Mouse (Mus musculus) small intestine, adult 2 months (tissue): ENCODE results near the gene Pgbd1. TPM values are rescaled to one million over a fixed set of nuclear protein-coding genes. Genes with fewer than 3 reads are reported as not detected.
"Not testable (repeated sequence)": the region's sequence is repeated elsewhere in the genome, so short reads cannot be mapped to it uniquely, and the experiment has no call there.

Source experiments
- H3K27ac ChIP-seq: fragments of 200-500 bp; 2 replicates; pipeline ENCODE4 v1.5.1; 2012; ENCODE audit warnings: low read depth, low read length, control low read depth, inconsistent platforms; ENCODE audit not compliant: insufficient read depth
- H3K27me3 ChIP-seq: fragments of 200-500 bp; 2 replicates; pipeline ENCODE4 v1.6.1; 2012; ENCODE audit warnings: mild to moderate bottlenecking, moderate library complexity, low read length, inconsistent platforms; ENCODE audit not compliant: control insufficient read depth, insufficient read depth
- H3K36me3 ChIP-seq: fragments of 200-500 bp; 2 replicates; pipeline ENCODE4 v1.6.1; 2012; ENCODE audit warnings: mild to moderate bottlenecking, low read length, control low read depth, inconsistent platforms; ENCODE audit not compliant: control insufficient read depth, insufficient read depth
- H3K4me1 ChIP-seq: fragments of 200-500 bp; 2 replicates; pipeline ENCODE4 v1.6.1; 2012; ENCODE audit warnings: low read length, inconsistent platforms, mixed read lengths; ENCODE audit not compliant: control insufficient read depth, insufficient read depth, insufficient read length
- H3K4me3 ChIP-seq: fragments of 200-500 bp; 2 replicates; pipeline ENCODE4 v1.5.1; 2012; ENCODE audit warnings: low read depth, mild to moderate bottlenecking, control low read depth, inconsistent platforms, low read length, moderate library complexity
- CTCF ChIP-seq: fragments of 200-500 bp; IDR thresholded peaks from 2 replicates; pipeline ENCODE4 v1.5.1; 2012; ENCODE audit warnings: low read depth, mild to moderate bottlenecking, control low read depth, inconsistent platforms, low read length, moderate library complexity, mixed read lengths; ENCODE audit not compliant: insufficient replicate concordance, insufficient read length; ENCODE audit errors: extremely low read depth
- POLR2A ChIP-seq: fragments of 200-500 bp; IDR thresholded peaks from 2 replicates; pipeline ENCODE4 v1.6.1; 2012; ENCODE audit warnings: low read depth, mild to moderate bottlenecking, control low read depth, inconsistent platforms, low read length, moderate library complexity
- WGBS: fragments of 180-500 bp; shearing (Covaris S2); methylation state at CpG from one replicate; pipeline ENCODE4 v1.1.7; 2018; 5-methylcytosine and 5-hydroxymethylcytosine counted together
- polyA plus RNA-seq: library from polyadenylated mRNA; depleted of rRNA; stranded (reverse); fragments of >200 nt; gene quantifications from 2 replicates; pipeline ENCODE4 v1.2.3, GENCODE M21; 2012

Gene Pgbd1
- polyA plus RNA-seq, 1 experiment = 0.30 TPM

GRCm38 (mm10) chr13:21467336-21467735 is 26.5 kb upstream of the Pgbd1 start:
- H3K4me3 ChIP-seq = no peak overlapping the region
- H3K27me3 ChIP-seq = peaks cover 11% of the 10 kb centered on the region; the same call in 1 of the 2 replicates
- no peak overlapping the region for H3K27ac ChIP-seq
- no peak for TF ChIP-seq CTCF
- no peak for TF ChIP-seq POLR2A
- peaks cover 6% of the 10 kb centered on the region for H3K4me1 ChIP-seq
- H3K36me3 ChIP-seq = no peaks in the 10 kb centered on the region
- WGBS = 91% methylated on average over 10 of the region's 10 CpGs

- not testable (repeated sequence) for H3K4me3 ChIP-seq, H3K36me3 ChIP-seq, H3K27me3 ChIP-seq, H3K4me1 ChIP-seq, H3K27ac ChIP-seq
- WGBS = 49% methylated on average over 9 of the region's 9 CpGs
These were observed 21.7 kb upstream of the Pgbd1 start for GRCm38 (mm10) chr13:21462516-21462915.

DNA sequence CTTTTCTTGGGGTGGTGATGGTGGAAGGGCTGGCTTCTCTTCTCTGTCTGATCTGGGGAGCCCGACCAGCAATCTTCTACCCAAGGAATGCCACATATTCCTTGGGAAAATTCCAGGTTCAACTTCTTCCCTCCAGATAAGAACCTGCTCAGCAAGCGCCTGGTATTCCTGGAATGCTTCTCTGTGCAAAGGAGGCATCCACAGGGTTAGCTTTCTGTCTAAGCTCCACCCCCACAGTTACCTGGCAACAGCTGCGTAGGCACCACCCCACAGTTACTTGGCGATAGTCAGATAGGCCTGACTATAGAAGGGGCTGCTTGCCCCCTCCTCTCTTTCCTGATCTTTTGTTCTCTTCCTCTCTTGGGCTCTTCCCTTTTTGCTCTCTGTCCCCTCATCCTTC is 15.5 kb upstream of the Pgbd1 start:
- 21% methylated on average over 4 of the region's 4 CpGs for WGBS
- TF ChIP-seq POLR2A = no peak
- TF ChIP-seq CTCF = no peak
- Histone ChIP-seq H3K4me1 (peaks cover 4% of the 10 kb centered on the region; the same call in 1 of the 2 replicates), H3K4me3 (no peak overlapping the region), H3K36me3 (no peaks in the 10 kb centered on the region; the same call in 1 of the 2 replicates), H3K27ac (no peak overlapping the region), H3K27me3 (no peaks in the 10 kb centered on the region)

DNA sequence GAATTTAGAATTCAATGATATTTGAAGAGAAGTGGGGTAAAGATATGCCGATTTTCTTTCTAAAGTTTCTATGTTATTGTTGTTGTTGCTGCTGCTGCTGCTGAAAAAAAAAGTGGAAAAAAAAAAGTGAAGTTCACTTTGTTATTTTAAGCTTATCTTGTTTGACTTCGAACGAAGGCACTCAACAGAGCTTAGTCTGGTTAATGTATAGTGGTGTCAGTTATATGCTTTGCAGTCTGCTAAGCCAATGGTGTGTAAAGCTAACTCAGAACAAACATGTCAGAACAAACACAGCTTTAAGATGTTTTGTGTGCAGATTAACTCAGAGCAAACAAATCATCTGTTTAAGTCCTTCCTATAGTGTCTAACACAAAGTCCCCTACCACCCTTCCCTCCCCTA is 13.3 kb upstream of the Pgbd1 start:
- H3K27me3 ChIP-seq = no peaks in the 10 kb centered on the region
- no peak overlapping the region for H3K27ac ChIP-seq
- TF ChIP-seq CTCF (no peak), POLR2A (no peak)
- no peaks in the 10 kb centered on the region; the same call in 1 of the 2 replicates for H3K36me3 ChIP-seq
- no peak overlapping the region for H3K4me3 ChIP-seq
- peaks cover 4% of the 10 kb centered on the region; the same call in 1 of the 2 replicates for H3K4me1 ChIP-seq
- 20% methylated on average over 3 of the region's 3 CpGs for WGBS

- H3K27ac ChIP-seq = peak within 1 kb of the TSS; percentile 54
- under 1% methylated on average over 23 of the region's 23 CpGs for WGBS
- H3K4me1 ChIP-seq = peaks cover 4% of the 10 kb centered on the region; the same call in 1 of the 2 replicates
- no peaks in the 10 kb centered on the region; the same call in 1 of the 2 replicates for H3K36me3 ChIP-seq
- no peaks in the 10 kb centered on the region for H3K27me3 ChIP-seq
- peak within 1 kb of the TSS; percentile 86 for H3K4me3 ChIP-seq
- TF ChIP-seq CTCF (no peak), POLR2A (peak; percentile 76)
These were observed 12.6 kb upstream of the Pgbd1 start, which contains the start of gene Zscan26 for GRCm38 (mm10) chr13:21453449-21453848. TSS of gene Zscan26 (minus strand) at chr13:21453730.

DNA sequence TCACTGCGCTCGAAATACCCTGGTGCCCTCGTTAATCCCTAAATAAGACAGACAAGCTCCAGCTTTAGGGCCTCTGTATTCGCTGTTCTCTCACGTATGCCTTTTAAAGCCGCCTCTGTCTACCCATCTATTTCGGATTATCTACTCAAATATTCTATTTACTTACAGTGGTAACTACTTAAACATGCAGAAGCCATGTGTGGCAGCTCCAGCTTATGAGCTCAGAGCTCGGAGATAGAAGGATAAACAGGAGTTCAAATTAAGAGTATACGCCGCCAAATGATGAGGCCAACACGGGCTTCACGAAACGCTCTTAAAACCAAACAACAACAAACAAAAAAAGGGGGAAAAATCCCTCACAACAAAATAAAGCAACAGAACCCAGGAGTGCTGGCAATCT is 12.2 kb upstream of the Pgbd1 start:
- peaks cover 6% of the 10 kb centered on the region for H3K4me1 ChIP-seq
- peaks cover 1% of the 10 kb centered on the region; the same call in 1 of the 2 replicates for H3K36me3 ChIP-seq
- H3K27ac ChIP-seq = peak overlapping the region; percentile 54
- no peaks in the 10 kb centered on the region for H3K27me3 ChIP-seq
- TF ChIP-seq POLR2A (no peak), CTCF (no peak)
- H3K4me3 ChIP-seq = peak overlapping the region; percentile 86
- WGBS = under 1% methylated on average over 13 of the region's 13 CpGs

DNA sequence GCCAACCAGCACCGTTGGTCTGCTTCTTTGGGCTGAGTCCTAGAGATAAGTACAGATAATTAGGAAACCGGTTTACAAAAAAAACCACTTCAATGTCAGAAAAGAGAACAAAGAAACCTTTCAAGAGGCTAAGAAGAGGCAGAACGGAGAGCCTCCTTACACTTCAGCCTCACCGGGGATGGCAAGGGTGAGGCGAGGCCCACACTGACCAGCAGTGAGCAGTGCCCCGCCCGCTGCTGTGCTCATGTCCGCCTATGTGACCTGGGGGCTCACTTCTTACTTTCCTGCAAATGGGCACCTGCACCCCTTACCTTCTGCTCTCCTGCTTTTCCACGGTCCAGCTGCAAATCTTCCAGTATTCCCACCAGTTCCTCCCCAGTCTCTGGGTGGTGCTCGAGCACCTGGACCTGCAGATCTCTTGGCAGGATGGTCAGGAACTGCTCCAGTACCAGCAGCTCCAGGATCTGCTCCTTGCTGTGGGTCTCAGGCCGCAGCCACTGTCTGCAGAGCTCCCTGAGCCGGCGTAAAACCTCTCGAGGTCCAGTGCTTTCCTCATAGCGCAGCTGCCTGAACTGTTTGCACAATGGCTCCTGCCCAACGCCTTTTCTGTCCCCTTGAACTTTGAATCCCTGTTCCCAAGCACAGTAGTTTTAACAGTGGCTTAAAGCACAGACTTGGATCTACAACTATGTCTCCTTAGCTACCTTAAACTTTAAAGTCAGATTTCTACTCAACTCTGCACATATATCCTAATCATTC is 7.2 kb upstream of the Pgbd1 start:
- no peak overlapping the region for H3K27ac ChIP-seq
- H3K4me1 ChIP-seq = peaks cover 9% of the 10 kb centered on the region
- H3K27me3 ChIP-seq = no peaks in the 10 kb centered on the region
- TF ChIP-seq POLR2A = no peak
- TF ChIP-seq CTCF = no peak
- WGBS = 39% methylated on average over 16 of the region's 16 CpGs
- no peak overlapping the region for H3K4me3 ChIP-seq
- H3K36me3 ChIP-seq = peaks cover 34% of the 10 kb centered on the region
